In the genomic region with DNA sequence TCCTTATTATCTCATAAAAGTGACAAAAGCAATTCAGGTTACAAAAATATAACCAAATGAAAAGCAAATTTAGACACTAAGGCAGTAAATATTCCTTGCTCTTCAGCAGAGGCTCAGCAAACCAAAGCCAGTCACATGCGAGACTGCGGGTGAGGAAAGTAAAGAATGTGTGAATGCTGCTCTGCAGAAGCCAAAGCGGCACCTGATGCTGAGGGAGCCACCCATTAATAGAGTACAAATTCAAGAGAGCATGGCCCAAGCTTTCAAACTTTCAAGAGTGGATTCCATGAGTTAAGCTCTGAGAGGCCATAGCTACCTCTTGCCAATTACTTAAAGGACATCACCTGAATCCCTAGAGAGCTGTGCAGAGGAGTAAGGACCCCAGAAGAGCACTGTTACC, we compare ENCODE assay signal across 26 mouse cellular contexts.
DNase-seq lines count a peak whose midpoint lies in the region; ATAC-seq and TF ChIP-seq lines count a peak whose summit lies in the region.
"Had no signal": no experiment of that assay in that cellular context is flagged by ENCODE, and none has a peak within 500 bp of the region (broad histone marks: within the 10 kb centered on the region; RNA-seq: fewer than 3 reads in every experiment).

No protein-coding gene starts in this region.

- no peak overlapping the region for H3K4me3 ChIP-seq in heart, embryonic 12.5 days
- H3K4me3 ChIP-seq in heart, embryonic 15.5 days: no peak overlapping the region
- no peak overlapping the region for H3K4me3 ChIP-seq in lung, postnatal 0 days (ENCODE audit: low read depth, low read length)
- H3K4me3 ChIP-seq: embryonic facial prominence, embryonic 10.5 days; embryonic facial prominence, embryonic 13.5 days; erythroblast, embryonic 14.5 days; forebrain, embryonic 12.5 days; forebrain, embryonic 15.5 days; hindbrain, embryonic 12.5 days; hindbrain, embryonic 15.5 days had no signal

- intact Hi-C loops in heart, postnatal 14 days (cut with DNase I): loop anchor here (5.0 kb wide), 1 partner anchor 40 kb away; no protein-coding TSS in a partner anchor

- no peak for TF ChIP-seq EP300 in lung, postnatal 0 days (IDR thresholded peaks at IDR 0.05)

- H3K36me3 ChIP-seq in heart, embryonic 12.5 days: peaks cover 15% of the 10 kb centered on the region
- H3K36me3 ChIP-seq in heart, embryonic 15.5 days: peaks cover 10% of the 10 kb centered on the region; the same call in 1 of the 2 replicates
- no peaks in the 10 kb centered on the region for H3K36me3 ChIP-seq in lung, postnatal 0 days (ENCODE audit: insufficient read depth, low read length)

- DNase-seq in heart, adult 8-10 months (ENCODE audit: low spot score): no peak
- no peak for DNase-seq in heart, postnatal 14 days
- DNase-seq in lung, postnatal 0 days (ENCODE audit: low spot score): peak; percentile 43
- no peak for DNase-seq in lung, adult 18-20 months
- DNase-seq in heart, postnatal 4 days: peak; percentile 33
- DNase-seq in ovary, postnatal 36 days (ENCODE audit: low spot score): no peak
- DNase-seq: adrenal gland, adult 2 months; adrenal gland, postnatal 14 days; cerebellum, adult 11 months; cerebellum, adult 2 months; cerebellum, postnatal 10 days; cerebellum, postnatal 36 days; embryo, embryonic 11 days; gastrocnemius, postnatal 25 days; kidney, adult 2 months had no signal

- no peaks in the 10 kb centered on the region for H3K27me3 ChIP-seq in heart, embryonic 12.5 days (replicated peaks)
- H3K27me3 ChIP-seq in heart, embryonic 15.5 days: no peaks in the 10 kb centered on the region
- H3K27me3 ChIP-seq in lung, postnatal 0 days (replicated peaks; ENCODE audit: insufficient read depth, low read length): no peaks in the 10 kb centered on the region
- H3K27me3 ChIP-seq: embryonic facial prominence, embryonic 13.5 days; forebrain, embryonic 12.5 days; forebrain, embryonic 15.5 days; hindbrain, embryonic 12.5 days; hindbrain, embryonic 15.5 days had no signal

- peak overlapping the region; percentile 73 for H3K27ac ChIP-seq in heart, embryonic 12.5 days (ENCODE audit: poor library complexity, severe bottlenecking)
- peak overlapping the region; percentile 89 for H3K27ac ChIP-seq in heart, embryonic 15.5 days
- H3K27ac ChIP-seq in lung, postnatal 0 days (ENCODE audit: low read length): no peak overlapping the region
- H3K27ac ChIP-seq: embryonic facial prominence, embryonic 10.5 days; embryonic facial prominence, embryonic 13.5 days; forebrain, embryonic 12.5 days; forebrain, embryonic 15.5 days; hindbrain, embryonic 12.5 days; hindbrain, embryonic 15.5 days had no signal

- no peak overlapping the region for H3K9ac ChIP-seq in heart, embryonic 12.5 days
- H3K9ac ChIP-seq in heart, embryonic 15.5 days: no peak overlapping the region
- no peak overlapping the region for H3K9ac ChIP-seq in lung, postnatal 0 days (replicated peaks; ENCODE audit: low read depth)
- H3K9ac ChIP-seq: embryonic facial prominence, embryonic 13.5 days; forebrain, embryonic 12.5 days; forebrain, embryonic 15.5 days; hindbrain, embryonic 12.5 days; hindbrain, embryonic 15.5 days had no signal

- H3K4me1 ChIP-seq in heart, embryonic 12.5 days (replicated peaks): peaks cover 37% of the 10 kb centered on the region
- peaks cover 28% of the 10 kb centered on the region for H3K4me1 ChIP-seq in heart, embryonic 15.5 days (replicated peaks)
- H3K4me1 ChIP-seq in lung, postnatal 0 days (ENCODE audit: insufficient read depth, low read depth, low read length): peaks cover 3% of the 10 kb centered on the region; the same call in 1 of the 2 replicates
- H3K4me1 ChIP-seq: embryonic facial prominence, embryonic 10.5 days; embryonic facial prominence, embryonic 13.5 days; forebrain, embryonic 12.5 days; hindbrain, embryonic 12.5 days had no signal

- no peak for ATAC-seq in heart, embryonic 12.5 days (ENCODE audit: insufficient number of reproducible peaks, low FRiP score)
- ATAC-seq in heart, embryonic 15.5 days (replicated peaks; ENCODE audit: insufficient number of reproducible peaks, insufficient read depth, low FRiP score, low read depth): peak; percentile 74; the same call in 1 of the 2 replicates
- peak; percentile 33 for ATAC-seq in lung, postnatal 0 days
- ATAC-seq: CD4-positive, CD25-positive, alpha-beta regulatory T cell, adult 4 months; forebrain, embryonic 15.5 days; intestine, postnatal 0 days had no signal

- no peak for TF ChIP-seq CTCF in lung, postnatal 0 days (IDR thresholded peaks at IDR 0.05)

- H3K9me3 ChIP-seq in heart, embryonic 12.5 days (replicated peaks): no peaks in the 10 kb centered on the region
- H3K9me3 ChIP-seq in heart, embryonic 15.5 days (replicated peaks): no peaks in the 10 kb centered on the region
- no peaks in the 10 kb centered on the region for H3K9me3 ChIP-seq in lung, postnatal 0 days (ENCODE audit: low read length)
- H3K9me3 ChIP-seq: embryonic facial prominence, embryonic 10.5 days; embryonic facial prominence, embryonic 13.5 days; forebrain, embryonic 12.5 days; forebrain, embryonic 15.5 days; hindbrain, embryonic 12.5 days; hindbrain, embryonic 15.5 days had no signal

- 53% methylated on average over 3 of the region's 3 CpGs for WGBS in heart, embryonic 12.5 days
- WGBS in heart, embryonic 15.5 days: 46% methylated on average over 3 of the region's 3 CpGs
- 77% methylated on average over 3 of the region's 3 CpGs for WGBS in lung, postnatal 0 days

- H3K4me2 ChIP-seq in heart, embryonic 12.5 days: no peak overlapping the region
- peak overlapping the region; percentile 37 for H3K4me2 ChIP-seq in heart, embryonic 15.5 days
- no peak overlapping the region for H3K4me2 ChIP-seq in lung, postnatal 0 days (replicated peaks; ENCODE audit: low read depth, low read length)
- H3K4me2 ChIP-seq: embryonic facial prominence, embryonic 13.5 days; forebrain, embryonic 12.5 days; forebrain, embryonic 15.5 days; hindbrain, embryonic 12.5 days; hindbrain, embryonic 15.5 days had no signal

Comparison
In these comparisons a context has a peak if more than half of its experiments do, and no peak if none do; other contexts are left out.
1. DNase-seq: peak in lung, postnatal 0 days (single experiment) and heart, postnatal 4 days (single experiment); none in heart, adult 8-10 months (single experiment), heart, postnatal 14 days (0 of 2), lung, adult 18-20 months (0 of 2) and ovary, postnatal 36 days (single experiment).